Mouse (Mus musculus) leukemia stem cell, adult 10-12 weeks (primary cell): ENCODE data around the gene Tmem47. TPM values are rescaled to one million over a fixed set of nuclear protein-coding genes. Genes with fewer than 3 reads are reported as not detected.

Experiments used
- polyA plus RNA-seq: library from polyadenylated mRNA; stranded (reverse); fragments of >175 nt; gene quantifications from 2 replicates; pipeline ENCODE4 v1.2.3, GENCODE M21; 2012; ENCODE audit warnings: low replicate concordance

The Tmem47 gene
- 0.12 and 0.32 TPM in 2 replicates for polyA plus RNA-seq

GRCm38 (mm10) chrX:81070210-81070803 lies at the start of gene Tmem47:
Gene Tmem47, plus strand, starts transcription at chrX:81070698.

